Mouse (Mus musculus) neural tube, embryonic 11.5 days (tissue): ENCODE data around the gene Slc1a5. TPM values are rescaled to one million over a fixed set of nuclear protein-coding genes. Genes with fewer than 3 reads are reported as not detected.

Experiments used
- ATAC-seq: fragments of 200-750 bp; cut with Nextera tagmentation; 2 replicates; pipeline ENCODE4 v1.8.0; 2017; ENCODE audit warnings: moderate number of reproducible peaks, mild to moderate bottlenecking, moderate TSS enrichment, moderate library complexity; ENCODE audit not compliant: insufficient read depth, low FRiP score, low TSS enrichment
- DNase-seq: peaks from one replicate; pipeline ENCODE4 v3.0.0-alpha.2; 2015; ENCODE audit warnings: low spot score
- H3K27ac ChIP-seq: fragments of 300-500 bp; sonication (generic); 2 replicates; pipeline ENCODE4 v1.5.1; 2014; ENCODE audit warnings: low read depth, mild to moderate bottlenecking, low read length
- H3K27me3 ChIP-seq: fragments of 300-500 bp; sonication (generic); 2 replicates; pipeline ENCODE4 v1.6.1; 2014; ENCODE audit warnings: mild to moderate bottlenecking, low read length, mixed read lengths; ENCODE audit not compliant: control insufficient read depth, insufficient read depth
- H3K36me3 ChIP-seq: fragments of 300-500 bp; sonication (generic); 2 replicates; pipeline ENCODE4 v1.6.1; 2014; ENCODE audit warnings: mild to moderate bottlenecking, low read length, moderate library complexity, mixed read lengths; ENCODE audit not compliant: control insufficient read depth, insufficient read depth
- H3K4me1 ChIP-seq: fragments of 300-500 bp; sonication (generic); 2 replicates; pipeline ENCODE4 v1.6.1; 2014; ENCODE audit warnings: low read length, mixed read lengths; ENCODE audit not compliant: control insufficient read depth, insufficient read depth
- H3K4me2 ChIP-seq: fragments of 300-500 bp; sonication (generic); 2 replicates; pipeline ENCODE4 v1.6.1; 2014; ENCODE audit warnings: low read depth, mild to moderate bottlenecking, moderate library complexity
- H3K4me3 ChIP-seq: fragments of 300-500 bp; sonication (generic); 2 replicates; pipeline ENCODE4 v1.5.1; 2014; ENCODE audit warnings: low read depth, low read length
- H3K9ac ChIP-seq: fragments of 300-500 bp; sonication (generic); 2 replicates; pipeline ENCODE4 v1.6.1; 2014; ENCODE audit warnings: mild to moderate bottlenecking, low read length
- H3K9me3 ChIP-seq: fragments of 300-500 bp; sonication (generic); 2 replicates; pipeline ENCODE4 v1.6.1; 2016; ENCODE audit warnings: low read length; ENCODE audit not compliant: control insufficient read depth
- WGBS: fragments of 180-500 bp; shearing (Covaris S2); extraction: QIAGEN DNeasy Blood & Tissue Kit; methylation state at CpG from one replicate; pipeline ENCODE4 v1.1.7; 2014; 5-methylcytosine and 5-hydroxymethylcytosine counted together
- polyA plus RNA-seq: library from polyadenylated mRNA; unstranded; fragments of >200 nt; fragmentation: Nextera tagmentation; extraction: Ambion mirVana; gene quantifications from 2 replicates; pipeline ENCODE4 v1.2.1, GENCODE M21; 2014

Slc1a5 gene
- polyA plus RNA-seq, 1 experiment from 2014 or later = 17.3 TPM

GRCm38 (mm10) chr7:16843441-16844171 lies 62.5 kb downstream of the Slc1a5 start:
- H3K27ac ChIP-seq = no peak overlapping the region
- DNase-seq = no peak

GRCm38 (mm10) chr7:16844696-16845071 lies 63.5 kb downstream of the Slc1a5 start:
- ATAC-seq (no peak), DNase-seq (no peak)
- peaks cover 14% of the 10 kb centered on the region for H3K4me1 ChIP-seq
- H3K4me2 ChIP-seq = peak overlapping the region; percentile 12
- no peaks in the 10 kb centered on the region for H3K9me3 ChIP-seq
- no peak overlapping the region for H3K27ac ChIP-seq
- peaks cover 8% of the 10 kb centered on the region for H3K36me3 ChIP-seq
- no peak overlapping the region for H3K9ac ChIP-seq
- H3K27me3 ChIP-seq = no peaks in the 10 kb centered on the region
- H3K4me3 ChIP-seq = no peak overlapping the region
- WGBS = 56% methylated on average over 3 of the region's 3 CpGs

More at GRCm38 (mm10) chr7:16843441-16844171, 62.5 kb downstream of the Slc1a5 start:
- H3K36me3 ChIP-seq = peaks cover 11% of the 10 kb centered on the region
- peak overlapping the region; percentile 56 for H3K4me3 ChIP-seq
- peak overlapping the region; percentile 71 for H3K9ac ChIP-seq
- H3K4me1 ChIP-seq = peaks cover 14% of the 10 kb centered on the region
- no peak for ATAC-seq
- no peaks in the 10 kb centered on the region for H3K27me3 ChIP-seq
- 2% methylated on average over 33 of the region's 33 CpGs for whole genome bisulfite sequencing
- H3K9me3 ChIP-seq = no peaks in the 10 kb centered on the region
- peak overlapping the region; percentile 94 for H3K4me2 ChIP-seq

- Histone ChIP-seq H3K4me2 (peak overlapping the region; percentile 12), H3K9ac (0 out of 2 replicates have a peak overlapping the region, but pooled peaks have one; percentile 22), H3K4me1 (peaks cover 14% of the 10 kb centered on the region), H3K9me3 (no peaks in the 10 kb centered on the region), H3K4me3 (0 out of 2 replicates have a peak overlapping the region, but pooled peaks have one; percentile 6), H3K27me3 (no peaks in the 10 kb centered on the region), H3K36me3 (peaks cover 8% of the 10 kb centered on the region; the same call in 1 of the 2 replicates), H3K27ac (no peak overlapping the region)
- no peak for DNase-seq
- ATAC-seq = no peak
- WGBS = 38% methylated on average over 14 of the region's 14 CpGs
Observed at GRCm38 (mm10) chr7:16845072-16845819, 64.1 kb downstream of the Slc1a5 start.

- Histone ChIP-seq H3K27me3 (no peaks in the 10 kb centered on the region), H3K36me3 (peaks cover 9% of the 10 kb centered on the region), H3K27ac (no peak overlapping the region), H3K9me3 (no peaks in the 10 kb centered on the region), H3K9ac (0 out of 2 replicates have a peak overlapping the region, but pooled peaks have one; percentile 22), H3K4me2 (peak overlapping the region; percentile 12; the same call in 1 of the 2 replicates), H3K4me3 (no peak overlapping the region), H3K4me1 (peaks cover 14% of the 10 kb centered on the region)
- no peak for ATAC-seq
- no peak for DNase-seq
- 38% methylated on average over 10 of the region's 10 CpGs for WGBS
Observed at GRCm38 (mm10) chr7:16845820-16846167, 64.7 kb downstream of the Slc1a5 start.

GRCm38 (mm10) chr7:16846775-16847174 lies 65.6 kb downstream of the Slc1a5 start:
- ATAC-seq (no peak), DNase-seq (no peak)
- H3K36me3 ChIP-seq = peaks cover 12% of the 10 kb centered on the region
- WGBS = 94% methylated on average over 5 of the region's 5 CpGs
- no peak overlapping the region for H3K27ac ChIP-seq
- H3K4me3 ChIP-seq = no peak overlapping the region
- peaks cover 14% of the 10 kb centered on the region for H3K4me1 ChIP-seq
- H3K9ac ChIP-seq = no peak overlapping the region
- H3K27me3 ChIP-seq = no peaks in the 10 kb centered on the region
- no peak overlapping the region for H3K4me2 ChIP-seq
- no peaks in the 10 kb centered on the region for H3K9me3 ChIP-seq

GRCm38 (mm10) chr7:16847507-16847906 lies 66.4 kb downstream of the Slc1a5 start:
- Histone ChIP-seq H3K9me3 (no peaks in the 10 kb centered on the region), H3K36me3 (peaks cover 13% of the 10 kb centered on the region), H3K4me2 (no peak overlapping the region), H3K4me3 (no peak overlapping the region), H3K9ac (no peak overlapping the region), H3K27ac (no peak overlapping the region), H3K4me1 (peaks cover 14% of the 10 kb centered on the region), H3K27me3 (no peaks in the 10 kb centered on the region)
- ATAC-seq (no peak), DNase-seq (no peak)
- WGBS = 84% methylated on average over 19 of the region's 19 CpGs

Other genes with a start within 250 kb of the Slc1a5 start
- 40.8 and 41.7 TPM in 2 replicates for gene Arhgap35, start 166.3 kb upstream of the Slc1a5 start, polyA plus RNA-seq
- not detected in 2 replicates for gene Ceacam15, start 105.6 kb upstream of the Slc1a5 start, polyA plus RNA-seq
- not detected in 2 replicates for gene Ceacam9, start 59.4 kb upstream of the Slc1a5 start, polyA plus RNA-seq
- gene Ap2s1, start 42.9 kb upstream of the Slc1a5 start, polyA plus RNA-seq = 284 and 285 TPM in 2 replicates
- gene Strn4, start 34.5 kb downstream of the Slc1a5 start, polyA plus RNA-seq = 140 and 143 TPM in 2 replicates
- 24.3 and 24.4 TPM in 2 replicates for gene Fkrp, start 35.4 kb downstream of the Slc1a5 start, polyA plus RNA-seq
- gene Prkd2, start 61.6 kb downstream of the Slc1a5 start, polyA plus RNA-seq = 10.9 and 11.2 TPM in 2 replicates
- gene Dact3, start 94.0 kb downstream of the Slc1a5 start, polyA plus RNA-seq = 9.5 and 10.6 TPM in 2 replicates
- 7.0 and 7.2 TPM in 2 replicates for gene Gng8, start 110.4 kb downstream of the Slc1a5 start, polyA plus RNA-seq
- gene Ptgir, start 125.2 kb downstream of the Slc1a5 start, polyA plus RNA-seq = 0.41 and 0.76 TPM in 2 replicates
- 257 and 263 TPM in 2 replicates for gene Calm3, start 142.8 kb downstream of the Slc1a5 start, polyA plus RNA-seq
- gene Pnmal2, start 163.3 kb downstream of the Slc1a5 start, polyA plus RNA-seq = 9.4 and 10.5 TPM in 2 replicates
- gene Pnmal1, start 178.3 kb downstream of the Slc1a5 start, polyA plus RNA-seq = 15.6 and 18.0 TPM in 2 replicates
- gene Gm42372, start 201.7 kb downstream of the Slc1a5 start, polyA plus RNA-seq = 1.8 and 2.0 TPM in 2 replicates
- gene Ccdc8, start 211.4 kb downstream of the Slc1a5 start, polyA plus RNA-seq = 16.9 and 17.7 TPM in 2 replicates
- gene Ppp5c, start 246.6 kb downstream of the Slc1a5 start, polyA plus RNA-seq = 120 and 128 TPM in 2 replicates